Mouse (Mus musculus): ENCODE measurements around the gene Atp6ap1. TPM values are rescaled to one million over a fixed set of nuclear protein-coding genes. Genes with fewer than 3 reads are reported as not detected.

Gene Atp6ap1
- polyA plus RNA-seq, 1 experiment from 2014 or later: 106 TPM

DNA sequence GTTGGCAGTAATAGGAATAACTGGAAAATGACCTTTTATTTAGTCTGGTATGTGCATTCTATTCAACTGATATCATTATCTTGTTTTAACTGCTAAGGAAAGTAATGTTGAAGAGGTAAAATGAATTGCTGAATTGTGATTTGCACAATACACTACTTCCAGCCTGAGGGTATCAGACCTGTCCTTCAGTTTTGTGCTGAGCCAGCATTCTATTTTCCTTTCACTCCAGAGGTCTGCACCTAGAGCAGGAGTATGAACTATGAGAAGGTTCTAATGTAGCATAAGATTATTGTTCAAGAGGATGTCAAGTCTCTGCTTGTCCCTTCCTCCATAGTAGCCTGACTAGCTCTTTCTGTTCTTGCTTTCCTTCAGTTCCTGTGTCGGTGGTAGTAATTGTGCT, 1.5 kb downstream of the Atp6ap1 start:
- WGBS: 95% methylated on average over 1 of the region's 1 CpGs
- no peaks in the 10 kb centered on the region for H3K27me3 ChIP-seq (ENCODE audit: control insufficient read depth, insufficient read depth, low read length)
- DNase-seq (ENCODE audit: low spot score, missing footprints) (no peak), ATAC-seq (ENCODE audit: low FRiP score) (no peak)
- H3K9me3 ChIP-seq (ENCODE audit: control insufficient read depth, low read length): no peaks in the 10 kb centered on the region
- no peak overlapping the region for H3K9ac ChIP-seq (ENCODE audit: low read length)
- H3K36me3 ChIP-seq (ENCODE audit: control insufficient read depth, insufficient read depth, low read length): no peaks in the 10 kb centered on the region; the same call in 1 of the 2 replicates
- no peak overlapping the region for H3K4me2 ChIP-seq
- no peak overlapping the region for H3K27ac ChIP-seq (ENCODE audit: low read depth, low read length)
- H3K4me3 ChIP-seq (ENCODE audit: low read depth, low read length): no peak overlapping the region
- H3K4me1 ChIP-seq (ENCODE audit: control insufficient read depth, insufficient read depth, low read length): peaks cover 2% of the 10 kb centered on the region; the same call in 1 of the 2 replicates

DNA sequence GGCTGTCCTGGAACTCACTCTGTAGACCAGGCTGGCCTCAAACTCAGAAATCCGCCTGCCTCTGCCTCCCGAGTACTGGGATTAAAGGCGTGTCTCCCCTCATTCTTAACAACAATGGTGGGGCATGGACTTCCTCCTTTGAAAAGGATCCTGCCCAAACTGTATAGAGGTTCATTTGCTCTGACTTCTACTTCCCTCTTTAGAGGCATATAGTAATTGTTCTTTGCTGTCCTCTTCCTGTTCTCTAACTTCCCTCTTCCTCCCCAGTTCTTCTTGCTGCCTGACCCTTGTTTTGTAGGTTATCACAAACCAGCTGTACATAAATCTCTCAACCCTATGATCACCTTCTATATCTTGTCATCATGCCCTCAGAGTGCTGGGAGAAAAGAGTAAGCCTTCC, 2.8 kb downstream of the Atp6ap1 start:
- Histone ChIP-seq H3K27me3 (ENCODE audit: control insufficient read depth, insufficient read depth, low read length) (no peaks in the 10 kb centered on the region), H3K4me2 (no peak overlapping the region), H3K4me1 (ENCODE audit: control insufficient read depth, insufficient read depth, low read length) (peaks cover 2% of the 10 kb centered on the region; the same call in 1 of the 2 replicates), H3K27ac (ENCODE audit: low read depth, low read length) (no peak overlapping the region), H3K9ac (ENCODE audit: low read length) (no peak overlapping the region), H3K36me3 (ENCODE audit: control insufficient read depth, insufficient read depth, low read length) (no peaks in the 10 kb centered on the region; the same call in 1 of the 2 replicates), H3K4me3 (ENCODE audit: low read depth, low read length) (no peak overlapping the region), H3K9me3 (ENCODE audit: control insufficient read depth, low read length) (no peaks in the 10 kb centered on the region)
- WGBS: 90% methylated on average over 3 of the region's 3 CpGs
- DNase-seq (ENCODE audit: low spot score, missing footprints) (no peak), ATAC-seq (ENCODE audit: low FRiP score) (no peak)

DNA sequence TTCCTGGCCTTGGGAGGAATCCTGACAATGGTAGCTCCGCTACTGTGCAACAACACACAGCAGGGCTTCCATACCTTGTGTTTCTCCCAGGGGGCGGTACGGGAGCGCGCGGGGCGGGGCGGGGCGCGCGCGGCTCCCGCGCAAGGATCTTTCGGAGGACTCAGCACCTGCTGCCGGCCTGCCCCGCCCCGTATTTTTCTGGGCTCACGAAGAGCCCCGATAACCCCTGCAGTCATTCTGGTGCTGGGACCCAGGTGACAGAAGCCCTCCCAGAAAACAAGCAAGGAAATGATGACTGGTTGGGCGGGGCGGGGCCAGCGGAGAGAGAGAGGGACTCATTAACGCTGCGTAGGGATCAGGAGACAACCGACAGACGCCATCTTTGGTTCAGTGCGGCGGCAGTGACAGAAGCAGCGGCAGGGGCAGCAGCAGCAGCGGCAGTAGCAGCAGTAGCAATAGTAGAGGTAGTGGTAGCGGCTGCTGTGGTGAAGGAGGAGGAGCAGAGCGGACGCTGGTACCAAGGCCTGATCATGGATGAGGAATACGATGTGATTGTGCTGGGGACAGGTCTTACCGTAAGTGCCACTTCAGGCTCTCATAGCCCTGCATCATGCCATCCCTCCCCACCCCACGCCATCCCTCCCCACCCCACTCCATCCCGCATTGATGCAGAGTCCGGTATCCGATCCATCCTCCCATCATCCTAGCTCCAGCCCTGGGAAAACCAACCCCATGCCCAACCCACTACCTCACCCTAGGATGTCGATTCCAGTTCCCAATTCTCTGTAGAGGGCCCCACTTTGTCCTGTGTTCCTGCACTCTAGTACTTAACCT, 8.2 kb downstream of the Atp6ap1 start, which contains the start of gene Gdi1:
Gdi1 (plus strand) TSS at position 132 of the 834 bp plus-strand sequence.
- DNase-seq (ENCODE audit: low spot score, missing footprints): peak; percentile 98
- H3K36me3 ChIP-seq (ENCODE audit: control insufficient read depth, insufficient read depth, low read length): peaks cover 3% of the 10 kb centered on the region

DNA sequence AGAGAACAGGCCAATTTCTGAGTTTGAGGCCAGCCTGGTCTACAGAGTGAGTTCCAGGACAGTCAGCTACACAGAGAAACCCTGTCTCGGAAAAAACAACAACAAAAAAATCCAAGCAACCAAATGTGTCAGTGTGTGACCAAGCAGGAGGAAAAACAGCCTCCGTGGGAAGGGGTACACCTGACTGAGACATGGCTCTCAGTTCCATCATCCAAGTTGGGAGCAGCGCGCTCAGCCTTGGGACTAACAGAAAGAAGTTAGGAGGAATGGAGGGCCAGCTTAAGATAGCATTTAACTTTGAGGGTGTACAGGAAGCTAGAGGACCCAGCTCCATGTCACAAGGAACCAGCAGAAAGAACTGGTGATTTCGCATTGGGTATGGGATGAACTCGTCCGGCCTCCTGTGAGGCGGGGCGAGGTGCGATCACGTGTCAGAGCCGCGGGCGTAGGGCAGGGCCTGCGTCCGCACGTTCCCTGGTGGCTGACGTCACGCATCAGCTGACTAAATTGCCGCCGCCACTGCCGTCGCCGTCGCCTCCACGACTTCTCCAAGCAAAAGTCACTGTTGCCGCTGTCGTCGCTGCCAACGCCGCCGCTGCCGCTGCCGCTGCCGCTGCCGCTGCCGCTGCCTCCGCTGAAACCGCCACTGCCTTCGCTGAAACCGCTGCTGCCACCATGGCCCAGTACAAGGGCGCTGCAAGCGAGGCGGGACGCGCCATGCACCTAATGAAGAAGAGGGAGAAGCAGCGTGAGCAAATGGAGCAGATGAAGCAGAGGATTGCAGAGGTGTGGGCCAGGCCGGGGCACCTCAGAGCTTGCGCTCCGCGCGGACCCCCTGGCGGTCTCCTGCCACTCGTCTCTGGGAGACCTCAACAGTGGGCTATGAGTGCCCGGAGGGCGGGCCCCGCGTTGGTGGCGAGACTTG, 15.9 kb downstream of the Atp6ap1 start, which contains the start of gene Fam50a:
Fam50a (plus strand) TSS at position 494 of the 925 bp plus-strand sequence.
- Histone ChIP-seq H3K4me3 (ENCODE audit: low read depth, low read length) (peak within 1 kb of the TSS; percentile 53), H3K9ac (ENCODE audit: low read length) (peak within 1 kb of the TSS; percentile 74), H3K4me1 (ENCODE audit: control insufficient read depth, insufficient read depth, low read length) (no peaks in the 10 kb centered on the region), H3K27ac (ENCODE audit: low read depth, low read length) (peak within 1 kb of the TSS; percentile 20; the same call in 1 of the 2 replicates), H3K9me3 (ENCODE audit: control insufficient read depth, low read length) (no peaks in the 10 kb centered on the region), H3K4me2 (peak within 1 kb of the TSS; percentile 75), H3K27me3 (ENCODE audit: control insufficient read depth, insufficient read depth, low read length) (no peaks in the 10 kb centered on the region), H3K36me3 (ENCODE audit: control insufficient read depth, insufficient read depth, low read length) (peaks cover 6% of the 10 kb centered on the region)
- WGBS: 14% methylated on average over 57 of the region's 59 CpGs
- DNase-seq (ENCODE audit: low spot score, missing footprints) (peak; percentile 95), ATAC-seq (ENCODE audit: low FRiP score) (peak; percentile 97)

More for the DNA sequence above, 8.2 kb downstream of the Atp6ap1 start, which contains the start of gene Gdi1:
- Histone ChIP-seq H3K4me3 (ENCODE audit: low read depth, low read length) (peak within 1 kb of the TSS; percentile 61), H3K4me2 (peak within 1 kb of the TSS; percentile 64), H3K9me3 (ENCODE audit: control insufficient read depth, low read length) (no peaks in the 10 kb centered on the region), H3K4me1 (ENCODE audit: control insufficient read depth, insufficient read depth, low read length) (0 out of 2 replicates have a peak, but pooled peaks cover 2% of the 10 kb centered on the region), H3K9ac (ENCODE audit: low read length) (peak within 1 kb of the TSS; percentile 79), H3K27me3 (ENCODE audit: control insufficient read depth, insufficient read depth, low read length) (no peaks in the 10 kb centered on the region), H3K27ac (ENCODE audit: low read depth, low read length) (peak within 1 kb of the TSS; percentile 85)
- whole genome bisulfite sequencing: 16% methylated on average over 41 of the region's 41 CpGs
- peak; percentile 87 for ATAC-seq (ENCODE audit: low FRiP score)

DNA sequence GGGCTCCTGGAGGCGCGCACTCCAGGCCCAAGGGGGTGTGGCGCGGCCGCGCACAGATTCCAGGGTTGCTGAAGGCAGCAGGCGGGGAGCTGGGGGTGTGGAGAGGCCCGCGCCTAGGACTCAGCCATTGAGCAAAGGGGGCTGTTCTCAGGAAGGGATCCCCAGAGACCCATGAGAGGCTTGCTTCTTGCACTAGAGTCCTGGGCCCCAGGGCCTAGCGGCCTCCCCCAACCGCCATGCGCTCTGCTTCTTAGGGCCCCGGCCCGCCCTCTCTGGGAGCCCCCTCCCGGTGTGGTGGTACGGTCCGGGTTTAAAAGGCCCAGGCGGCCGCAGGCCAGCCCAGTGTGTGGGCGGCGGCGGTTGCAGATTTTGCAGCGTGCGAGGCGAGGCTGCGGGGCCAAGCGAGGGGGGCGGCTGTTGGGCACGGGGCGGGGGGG, 31.8 kb downstream of the Atp6ap1 start, which contains the start of gene Plxna3:
Plxna3 (plus strand) TSS at position 342 of the 437 bp plus-strand sequence.
- Histone ChIP-seq H3K9me3 (ENCODE audit: control insufficient read depth, low read length) (no peaks in the 10 kb centered on the region), H3K4me3 (ENCODE audit: low read depth, low read length) (peak within 1 kb of the TSS; percentile 43), H3K9ac (ENCODE audit: low read length) (peak within 1 kb of the TSS; percentile 71), H3K4me1 (ENCODE audit: control insufficient read depth, insufficient read depth, low read length) (peaks cover 8% of the 10 kb centered on the region; the same call in 1 of the 2 replicates), H3K36me3 (ENCODE audit: control insufficient read depth, insufficient read depth, low read length) (no peaks in the 10 kb centered on the region), H3K27me3 (ENCODE audit: control insufficient read depth, insufficient read depth, low read length) (no peaks in the 10 kb centered on the region), H3K27ac (ENCODE audit: low read depth, low read length) (peak within 1 kb of the TSS; percentile 73), H3K4me2 (peak within 1 kb of the TSS; percentile 60)
- DNase-seq (ENCODE audit: low spot score, missing footprints) (peak; percentile 96), ATAC-seq (ENCODE audit: low FRiP score) (peak; percentile 95)
- 17% methylated on average over 14 of the region's 30 CpGs for WGBS

DNA sequence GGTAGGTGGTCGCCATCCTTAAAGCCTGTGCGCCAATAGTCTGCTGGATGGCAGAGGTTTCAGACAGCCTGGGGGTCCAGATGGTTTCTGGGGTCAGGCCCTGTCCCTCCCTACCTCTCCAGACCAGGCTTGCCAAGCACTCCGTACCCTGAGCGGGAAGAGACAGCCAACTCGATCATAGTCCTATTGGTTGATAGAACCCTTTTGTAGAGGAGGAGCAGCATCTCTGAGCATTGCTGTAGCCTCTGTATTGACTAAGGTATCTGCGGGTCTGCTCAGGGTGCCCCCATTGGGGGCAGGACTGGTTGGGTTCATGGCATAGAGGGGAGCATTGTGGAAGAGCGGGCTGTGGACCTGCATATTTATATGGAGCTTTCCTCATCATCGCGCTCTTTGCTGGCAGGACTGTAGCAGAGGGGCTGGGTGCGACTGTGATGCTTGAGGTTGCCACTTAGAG, 32.3 kb downstream of the Atp6ap1 start:
- H3K9ac ChIP-seq (ENCODE audit: low read length): peak overlapping the region; percentile 71
- DNase-seq (ENCODE audit: low spot score, missing footprints) (peak; percentile 85), ATAC-seq (ENCODE audit: low FRiP score) (peak; percentile 68; the same call in 1 of the 2 replicates)
- 20% methylated on average over 9 of the region's 10 CpGs for WGBS
- H3K9me3 ChIP-seq (ENCODE audit: control insufficient read depth, low read length): no peaks in the 10 kb centered on the region
- H3K4me2 ChIP-seq: peak overlapping the region; percentile 60
- no peak overlapping the region; the same call in 1 of the 2 replicates for H3K27ac ChIP-seq (ENCODE audit: low read depth, low read length)
- H3K4me3 ChIP-seq (ENCODE audit: low read depth, low read length): peak overlapping the region; percentile 43
- H3K4me1 ChIP-seq (ENCODE audit: control insufficient read depth, insufficient read depth, low read length): peaks cover 8% of the 10 kb centered on the region; the same call in 1 of the 2 replicates
- H3K27me3 ChIP-seq (ENCODE audit: control insufficient read depth, insufficient read depth, low read length): no peaks in the 10 kb centered on the region
- no peaks in the 10 kb centered on the region for H3K36me3 ChIP-seq (ENCODE audit: control insufficient read depth, insufficient read depth, low read length)

DNA sequence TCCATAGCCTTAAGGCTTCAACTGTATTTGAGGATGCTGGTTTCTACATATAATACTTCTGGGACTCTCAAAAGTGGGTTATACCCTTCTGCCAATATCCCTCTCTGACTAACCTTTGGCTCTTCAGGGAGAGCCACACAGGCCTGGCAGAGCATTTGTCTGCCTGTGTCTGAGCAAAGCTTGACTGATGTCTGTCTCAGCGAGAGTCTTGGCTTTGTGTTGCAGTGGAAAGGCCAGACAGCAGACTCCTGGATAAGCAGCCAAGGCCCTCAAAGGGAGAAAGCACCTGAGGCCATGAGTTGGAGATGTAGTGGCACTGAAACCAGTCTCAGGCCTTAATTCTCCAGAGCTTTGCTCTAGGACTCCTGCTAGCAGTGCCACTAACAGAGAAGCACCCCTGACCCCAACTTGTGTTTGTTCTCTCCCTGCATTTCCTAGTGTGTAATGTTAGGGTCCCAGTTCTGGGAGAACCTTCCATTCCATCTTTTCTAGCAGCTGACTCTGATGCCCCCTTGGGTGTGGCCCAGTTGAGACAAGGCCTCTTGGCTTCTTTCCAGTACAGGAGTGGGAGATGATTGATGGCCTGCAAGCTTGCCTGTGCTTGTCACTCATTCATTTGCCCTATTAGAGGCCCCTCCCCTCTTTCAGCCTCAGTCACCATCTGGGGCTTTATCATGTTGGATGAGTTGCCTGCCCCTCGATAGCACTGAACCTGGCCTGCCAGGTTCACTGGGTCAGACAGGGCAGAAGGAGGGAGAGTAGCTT, 33.5 kb downstream of the Atp6ap1 start:
- Histone ChIP-seq H3K36me3 (ENCODE audit: control insufficient read depth, insufficient read depth, low read length) (no peaks in the 10 kb centered on the region), H3K4me3 (ENCODE audit: low read depth, low read length) (peak overlapping the region; percentile 43), H3K27ac (ENCODE audit: low read depth, low read length) (no peak overlapping the region), H3K27me3 (ENCODE audit: control insufficient read depth, insufficient read depth, low read length) (no peaks in the 10 kb centered on the region), H3K4me2 (peak overlapping the region; percentile 60), H3K9me3 (ENCODE audit: control insufficient read depth, low read length) (no peaks in the 10 kb centered on the region), H3K9ac (ENCODE audit: low read length) (peak overlapping the region; percentile 71; the same call in 1 of the 2 replicates), H3K4me1 (ENCODE audit: control insufficient read depth, insufficient read depth, low read length) (peaks cover 8% of the 10 kb centered on the region; the same call in 1 of the 2 replicates)
- DNase-seq (ENCODE audit: low spot score, missing footprints) (no peak), ATAC-seq (ENCODE audit: low FRiP score) (no peak)
- 56% methylated on average over 2 of the region's 2 CpGs for WGBS
